Mouse (Mus musculus): ENCODE results near the gene Ppil4.

Ppil4 gene

GRCm38 (mm10) chr10:7821981-7822380 lies 29.3 kb downstream of the Ppil4 start:
- DNase-seq (ENCODE audit: extremely low read depth, low read depth, low spot score), result no peak

DNA sequence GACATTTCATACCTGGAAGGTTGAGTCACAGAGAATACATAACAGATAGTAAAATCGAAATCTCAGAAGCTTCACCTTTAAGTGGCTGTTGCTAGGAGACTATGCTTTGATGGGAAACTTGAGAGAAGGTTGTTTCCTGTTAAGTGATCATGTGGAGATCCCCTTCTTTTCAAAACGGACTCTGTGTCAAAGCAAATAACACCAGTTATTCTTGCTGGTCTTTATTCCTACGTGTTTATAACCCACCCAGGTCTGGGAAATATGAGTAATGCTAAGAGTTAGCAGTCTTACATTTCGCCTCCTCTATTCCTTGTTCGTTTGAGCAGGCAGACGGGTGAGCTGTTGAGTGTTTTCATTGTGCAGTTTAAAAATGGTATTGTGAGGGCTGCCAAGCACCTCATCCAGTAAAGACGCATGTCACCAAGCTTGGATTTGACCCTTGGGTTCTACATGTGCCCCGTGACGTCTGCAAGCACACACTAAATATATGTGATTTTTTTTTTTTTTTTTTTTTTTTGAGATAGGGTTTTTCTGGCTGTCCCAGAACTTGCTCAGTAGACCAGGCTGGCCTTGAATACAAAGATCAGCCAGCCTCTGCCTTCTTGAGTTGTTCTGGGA lies 32.1 kb downstream of the Ppil4 start:
- no peak for DNase-seq (ENCODE audit: extremely low read depth, low read depth, low spot score)

GRCm38 (mm10) chr10:7825281-7825665 lies 32.6 kb downstream of the Ppil4 start:
- DNase-seq (ENCODE audit: extremely low read depth, low read depth, low spot score), result no peak

GRCm38 (mm10) chr10:7826106-7826505 lies 33.4 kb downstream of the Ppil4 start:
- no peak for DNase-seq (ENCODE audit: extremely low read depth, low read depth, low spot score)

GRCm38 (mm10) chr10:7832171-7832676 lies 39.5 kb downstream of the Ppil4 start, which contains the start of gene Zc3h12d:
Zc3h12d (plus strand) TSS chr10:7832470.
- no peak for DNase-seq (ENCODE audit: extremely low read depth, low read depth, low spot score)

DNA sequence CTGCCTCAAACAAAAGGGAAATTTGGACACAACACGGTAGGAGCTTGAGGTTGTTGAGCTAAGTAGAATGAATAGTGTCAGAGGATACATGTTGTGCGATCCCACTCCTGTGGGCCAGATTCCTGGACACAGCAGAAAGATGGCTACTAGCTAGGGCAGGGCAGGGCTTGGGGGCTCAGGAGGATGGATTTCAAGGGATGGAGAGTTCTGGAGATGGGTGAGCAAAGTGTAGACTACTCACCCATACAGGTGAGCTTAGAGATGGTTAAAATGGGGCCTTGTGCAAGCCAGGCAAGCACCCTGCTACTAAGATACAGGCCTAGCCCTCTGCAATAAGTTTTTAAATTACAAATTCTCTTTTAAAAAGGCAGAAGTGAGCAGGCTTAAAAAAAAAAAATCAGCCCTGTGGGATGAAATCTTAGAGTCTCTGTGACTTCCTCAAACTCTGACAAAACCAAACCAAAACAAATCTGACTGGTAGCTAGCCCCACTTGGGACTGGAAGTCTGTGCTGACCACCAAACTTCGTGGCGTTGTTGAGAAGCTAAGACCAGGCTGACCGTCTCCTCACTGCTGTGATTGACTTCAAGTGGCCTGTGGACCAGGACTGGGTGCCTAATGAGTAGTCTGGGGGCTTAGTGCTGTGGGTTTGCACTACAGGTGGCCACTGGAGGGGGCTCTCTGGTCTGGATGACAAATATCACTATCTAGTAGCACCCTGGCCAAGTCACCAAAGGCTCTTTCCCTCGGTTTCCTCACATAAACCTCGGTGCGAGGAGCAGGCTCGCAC lies 40.9 kb downstream of the Ppil4 start:
- DNase-seq (ENCODE audit: extremely low read depth, low read depth, low spot score), result no peak

DNA sequence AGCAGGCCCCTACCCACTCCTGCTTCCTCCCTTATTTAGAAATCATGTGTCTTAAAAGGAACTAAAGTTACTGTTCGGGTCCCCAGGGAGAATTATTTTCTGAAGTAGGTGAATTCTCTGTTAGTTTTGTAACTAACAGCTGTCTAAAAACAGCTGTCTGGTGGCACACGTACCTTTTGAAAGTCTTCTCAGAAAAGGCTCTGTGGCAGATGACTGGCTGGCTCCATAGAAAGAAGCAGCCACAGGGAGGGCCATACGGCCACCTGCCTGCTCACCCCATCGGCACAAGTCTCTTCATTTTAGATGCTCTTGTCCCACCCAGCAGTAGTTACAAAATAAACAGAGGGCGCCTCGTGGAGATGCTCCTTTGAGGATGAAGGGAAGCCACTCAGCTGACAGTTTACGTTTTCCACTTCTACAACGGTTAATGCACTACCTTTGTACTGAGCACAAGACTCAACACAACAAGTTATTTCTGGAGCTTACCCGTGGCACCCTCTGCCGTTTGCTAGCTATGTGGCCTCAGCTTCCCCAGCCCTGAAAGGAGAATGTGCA lies 42.1 kb downstream of the Ppil4 start:
- no peak for DNase-seq (ENCODE audit: extremely low read depth, low read depth, low spot score)

DNA sequence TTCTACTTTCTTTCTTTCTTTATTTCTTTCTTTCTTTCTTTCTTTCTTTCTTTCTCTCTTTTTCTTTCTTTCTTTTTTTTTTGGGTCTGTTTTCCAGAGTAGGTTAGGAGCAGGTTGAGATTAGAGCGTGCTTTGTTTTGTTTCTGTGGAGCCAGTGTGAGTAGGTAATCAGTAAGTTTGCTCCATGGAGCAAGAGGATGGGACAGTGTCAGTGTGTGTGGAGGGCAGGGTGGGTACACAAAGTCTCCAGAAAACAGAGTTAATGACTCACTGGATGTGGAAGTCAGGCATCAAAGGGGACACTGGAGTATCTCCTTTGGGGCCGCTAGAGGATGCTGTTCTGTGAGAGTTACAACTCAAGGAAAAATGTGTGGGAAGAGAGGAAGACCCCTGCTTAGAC lies 44.2 kb downstream of the Ppil4 start:
- no peak for DNase-seq (ENCODE audit: extremely low read depth, low read depth, low spot score)

- DNase-seq (ENCODE audit: extremely low read depth, low read depth, low spot score), result no peak
Measured at GRCm38 (mm10) chr10:7837446-7837845, 44.8 kb downstream of the Ppil4 start.

GRCm38 (mm10) chr10:7838036-7838435 lies 45.3 kb downstream of the Ppil4 start:
- DNase-seq (ENCODE audit: extremely low read depth, low read depth, low spot score), result no peak

DNA sequence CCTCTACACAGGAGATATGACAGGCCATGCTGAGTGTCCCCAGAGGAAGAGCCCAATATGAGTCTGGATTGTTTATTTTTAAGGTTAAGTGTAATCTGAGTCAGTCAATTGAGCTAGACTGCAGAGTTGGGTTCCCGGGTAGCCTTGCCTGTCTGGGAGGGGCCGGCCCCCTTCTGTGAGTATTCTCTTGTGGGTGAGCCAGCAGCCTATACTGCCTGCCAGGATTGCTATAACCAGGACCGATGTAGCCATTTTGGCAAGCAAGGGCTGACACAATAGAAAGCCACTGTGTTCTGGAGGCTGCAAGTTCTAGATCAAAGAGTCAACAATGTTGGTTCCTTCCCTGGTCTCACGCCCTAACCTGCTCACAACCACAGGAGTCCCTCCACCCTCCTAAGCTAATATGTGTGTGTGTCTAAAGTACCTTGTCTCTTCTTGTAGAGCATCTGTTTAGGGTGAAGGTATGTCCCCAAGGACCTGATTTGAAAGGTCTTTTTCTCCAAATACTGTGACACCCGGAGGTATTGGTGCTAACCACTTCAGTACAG lies 46.3 kb downstream of the Ppil4 start:
- DNase-seq (ENCODE audit: extremely low read depth, low read depth, low spot score), result no peak

GRCm38 (mm10) chr10:7839551-7840352 lies 47.1 kb downstream of the Ppil4 start:
- DNase-seq (ENCODE audit: extremely low read depth, low read depth, low spot score), result no peak

- DNase-seq (ENCODE audit: extremely low read depth, low read depth, low spot score), result no peak
Measured at GRCm38 (mm10) chr10:7840353-7840733, 47.7 kb downstream of the Ppil4 start.

DNA sequence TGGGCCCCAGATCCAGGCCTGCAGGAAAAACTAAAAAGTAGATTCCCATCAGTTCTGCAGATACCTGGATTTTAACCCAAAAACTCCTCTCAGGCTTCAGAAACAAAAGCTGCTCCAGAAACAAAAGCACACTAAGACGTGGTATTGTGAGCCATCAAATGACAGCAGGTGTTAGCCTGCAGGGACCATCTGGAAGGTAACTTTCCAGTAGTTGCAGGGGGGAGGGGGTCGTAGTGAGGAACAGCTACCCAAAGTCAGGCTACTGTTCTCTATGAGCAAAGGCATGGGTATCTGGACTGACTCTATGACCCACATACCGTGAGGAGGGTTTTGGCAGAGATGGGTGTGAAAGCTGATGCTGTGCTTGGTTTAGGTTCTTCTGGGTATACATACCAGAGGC lies 48.1 kb downstream of the Ppil4 start:
- DNase-seq (ENCODE audit: extremely low read depth, low read depth, low spot score), result no peak

DNA sequence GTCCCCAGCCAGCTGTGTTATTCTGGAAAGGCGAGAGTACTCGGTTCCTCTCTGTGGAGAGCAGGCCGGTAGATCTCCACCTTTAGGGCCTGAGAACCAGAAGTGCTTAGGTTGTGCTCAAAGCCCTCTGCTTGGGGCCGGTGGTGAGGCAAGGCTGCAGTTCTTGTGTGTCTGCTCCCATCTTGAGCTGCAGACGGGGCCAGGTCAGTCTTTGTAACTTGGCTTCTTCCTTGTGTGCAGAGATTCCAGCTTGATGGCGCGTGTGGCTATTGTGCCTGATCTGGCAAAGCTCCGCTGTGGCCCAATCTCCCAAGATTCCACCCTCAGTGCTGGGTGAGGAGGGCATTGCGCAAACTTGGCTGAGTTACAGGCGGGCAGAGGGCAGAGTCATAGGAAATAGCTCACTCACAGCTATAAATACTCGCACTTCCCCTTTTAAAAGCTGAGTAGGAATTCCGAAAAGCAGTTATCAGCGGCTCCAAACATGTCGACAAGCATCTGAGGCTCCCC lies 48.9 kb downstream of the Ppil4 start:
- no peak for DNase-seq (ENCODE audit: extremely low read depth, low read depth, low spot score)

DNA sequence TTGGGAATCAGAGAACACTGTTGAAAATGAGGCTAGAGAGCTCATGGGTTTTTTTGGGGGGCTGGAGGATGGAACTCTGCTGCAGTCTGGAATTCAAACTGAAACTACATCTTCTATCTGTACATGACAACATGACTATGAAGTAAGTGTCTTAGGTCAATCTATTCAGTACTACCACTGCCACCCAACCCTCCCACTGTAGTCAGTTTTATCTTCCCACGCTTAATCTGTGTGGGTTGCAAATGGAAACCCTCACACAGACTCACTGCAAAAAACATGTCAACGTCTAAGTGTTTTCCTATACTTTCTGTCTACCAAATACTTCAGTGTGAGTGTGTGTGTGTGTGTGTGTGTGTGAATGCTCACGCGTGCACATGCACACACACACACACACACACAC lies 50.5 kb downstream of the Ppil4 start:
- DNase-seq (ENCODE audit: extremely low read depth, low read depth, low spot score), result no peak

GRCm38 (mm10) chr10:7844161-7844560 lies 51.5 kb downstream of the Ppil4 start:
- DNase-seq (ENCODE audit: extremely low read depth, low read depth, low spot score), result no peak

DNA sequence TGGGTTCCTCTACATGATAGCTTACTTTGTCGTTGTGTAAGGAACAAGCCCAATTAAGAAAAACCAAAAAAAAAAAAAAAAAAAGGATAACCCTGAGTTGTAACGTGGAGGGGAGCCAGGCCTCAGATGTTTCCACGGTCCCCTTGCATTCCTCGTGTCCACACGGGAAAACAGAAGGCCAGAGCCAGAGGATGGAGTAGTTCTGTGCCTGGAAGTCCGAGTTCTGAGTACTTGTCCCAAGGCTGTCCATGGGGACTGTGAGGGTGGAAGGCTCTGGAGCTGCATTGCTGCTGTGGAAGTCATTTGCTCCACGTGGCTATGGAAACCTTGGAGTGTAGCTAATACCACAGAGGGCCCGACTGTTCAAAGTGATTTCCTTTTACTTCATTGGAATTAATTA lies 52.4 kb downstream of the Ppil4 start:
- no peak for DNase-seq (ENCODE audit: extremely low read depth, low read depth, low spot score)

DNA sequence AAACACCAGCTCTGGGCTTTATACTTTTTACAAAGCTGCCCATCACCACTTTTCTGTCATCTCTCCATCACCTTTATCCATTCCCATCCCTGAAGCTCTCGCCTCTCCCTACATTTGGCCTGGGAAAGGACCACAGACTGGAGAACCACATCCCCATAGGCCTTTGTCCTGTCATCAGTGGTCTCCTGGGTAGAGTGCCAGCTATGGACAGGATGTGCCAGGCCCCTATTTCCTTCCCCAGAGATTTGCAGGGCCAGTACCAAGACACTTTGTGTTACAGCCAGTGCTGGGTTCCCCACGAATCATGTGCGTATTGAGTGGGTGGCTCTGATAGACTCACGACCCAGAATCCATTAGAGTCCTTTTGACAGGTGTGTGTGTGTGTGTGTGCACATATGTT lies 53.3 kb downstream of the Ppil4 start:
- no peak for DNase-seq (ENCODE audit: extremely low read depth, low read depth, low spot score)

DNA sequence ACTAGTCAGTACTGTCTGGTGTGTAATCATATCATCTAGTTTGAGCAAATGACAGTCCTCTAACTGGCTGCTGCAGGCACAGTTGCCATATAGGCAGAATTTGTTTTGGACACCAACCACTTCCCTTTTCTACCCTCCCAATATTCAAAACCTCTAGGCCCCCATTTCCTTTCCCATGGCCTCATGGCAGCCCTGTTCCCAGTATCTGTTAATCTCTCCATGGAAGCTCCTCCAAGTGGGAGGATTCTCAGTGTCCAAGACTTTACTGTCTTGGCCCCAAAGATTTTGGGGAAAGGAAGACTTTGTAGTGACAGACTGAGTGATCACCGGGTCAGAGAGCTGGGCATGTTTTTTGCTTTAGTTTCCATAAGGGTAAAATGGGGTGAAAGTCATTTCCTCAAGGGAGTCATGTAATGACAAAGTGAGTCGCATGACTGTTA lies 54.5 kb downstream of the Ppil4 start:
- no peak for DNase-seq (ENCODE audit: extremely low read depth, low read depth, low spot score)

DNA sequence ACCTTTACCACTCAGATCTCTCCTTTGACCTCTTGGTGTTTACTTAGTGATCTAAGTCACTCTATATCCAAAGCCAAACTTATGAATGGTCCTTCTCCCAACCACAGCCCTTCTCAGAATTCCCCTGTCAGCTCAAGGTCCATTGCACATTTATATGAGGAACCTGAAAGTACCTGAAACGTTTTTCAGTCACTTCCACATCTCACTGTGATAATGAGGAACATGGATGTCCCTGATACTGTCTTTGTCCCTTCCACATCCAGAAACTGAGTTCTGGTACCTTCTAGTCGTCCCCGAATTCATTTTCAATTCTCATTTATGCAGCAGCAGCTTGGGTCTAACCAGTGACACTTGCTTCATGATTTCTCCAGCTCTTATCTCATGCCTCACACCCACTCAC lies 59.2 kb downstream of the Ppil4 start:
- no peak for DNase-seq (ENCODE audit: extremely low read depth, low read depth, low spot score)
